Mouse (Mus musculus) spleen, adult 2 months (tissue): ENCODE measurements at regions not wholly inside any gene's neighbourhood (a gene's known extent, or its start where the extent isn't known, plus 50 kb on each side); places are given as distances from the start of the nearest gene placed in this dataset.

ENCODE experiments used
- DNase-seq, 2 experiments: peaks; one replicate each; pipeline versions ENCODE4 v3.0.0 to v3.0.0-alpha.2; 2012 to 2021; ENCODE audit warnings: low spot score in 2 of 2, low read depth in 1 of 2
- H3K27ac ChIP-seq: fragments of 200-500 bp; 2 replicates; pipeline ENCODE4 v1.5.1; 2012; ENCODE audit warnings: low read length, inconsistent platforms; ENCODE audit not compliant: insufficient read depth
- H3K27me3 ChIP-seq: fragments of 200-500 bp; 2 replicates; pipeline ENCODE4 v1.6.1; 2012; ENCODE audit warnings: mild to moderate bottlenecking, moderate library complexity, low read length, inconsistent platforms; ENCODE audit not compliant: control insufficient read depth, insufficient read depth
- H3K36me3 ChIP-seq: fragments of 200-500 bp; 2 replicates; pipeline ENCODE4 v1.6.1; 2012; ENCODE audit warnings: mild to moderate bottlenecking, low read length, inconsistent platforms; ENCODE audit not compliant: control insufficient read depth, insufficient read depth
- H3K4me1 ChIP-seq: fragments of 200-500 bp; 2 replicates; pipeline ENCODE4 v1.6.1; 2011; ENCODE audit warnings: inconsistent platforms; ENCODE audit not compliant: control insufficient read depth, insufficient read depth, insufficient read length
- H3K4me3 ChIP-seq: fragments of 200-500 bp; 2 replicates; pipeline ENCODE4 v1.5.1; 2011; ENCODE audit warnings: mild to moderate bottlenecking, inconsistent platforms; ENCODE audit not compliant: insufficient read depth, insufficient read length; ENCODE audit errors: extremely low read depth
- CTCF ChIP-seq: fragments of 200-500 bp; IDR thresholded peaks from 2 replicates; pipeline ENCODE4 v1.5.1; 2011; ENCODE audit warnings: mild to moderate bottlenecking, inconsistent platforms; ENCODE audit not compliant: insufficient read depth, insufficient read length, insufficient replicate concordance; ENCODE audit errors: extremely low read depth
- POLR2A ChIP-seq: fragments of 200-500 bp; IDR thresholded peaks from 2 replicates; pipeline ENCODE4 v1.6.1; 2011; ENCODE audit warnings: low read depth, low read length, inconsistent platforms
- WGBS: fragments of 180-500 bp; shearing (Covaris S2); methylation state at CpG from one replicate; pipeline ENCODE4 v1.1.7; 2018; 5-methylcytosine and 5-hydroxymethylcytosine counted together

GRCm38 (mm10) chr10:98702470-98703215, 211.6 kb upstream of the Atp2b1 start:
- Histone ChIP-seq H3K27ac (no peak overlapping the region), H3K4me3 (no peak overlapping the region), H3K36me3 (no peaks in the 10 kb centered on the region), H3K27me3 (no peaks in the 10 kb centered on the region), H3K4me1 (no peaks in the 10 kb centered on the region)
- WGBS, result 84% methylated on average over 5 of the region's 5 CpGs
- no peak for DNase-seq
- TF ChIP-seq CTCF, result no peak

- no peaks in the 10 kb centered on the region for H3K36me3 ChIP-seq
- no peaks in the 10 kb centered on the region for H3K4me1 ChIP-seq
- H3K27ac ChIP-seq, result no peak overlapping the region
- H3K27me3 ChIP-seq, result no peaks in the 10 kb centered on the region
- TF ChIP-seq POLR2A (no peak), CTCF (no peak)
- H3K4me3 ChIP-seq, result no peak overlapping the region
- WGBS, result 96% methylated on average over 2 of the region's 2 CpGs
- DNase-seq, result no peak
Observed at GRCm38 (mm10) chr10:98703642-98704293, 210.4 kb upstream of the Atp2b1 start.

GRCm38 (mm10) chr10:98704559-98704958, 209.6 kb upstream of the Atp2b1 start:
- Histone ChIP-seq H3K4me3 (no peak overlapping the region), H3K36me3 (no peaks in the 10 kb centered on the region), H3K27ac (no peak overlapping the region), H3K27me3 (no peaks in the 10 kb centered on the region), H3K4me1 (no peaks in the 10 kb centered on the region)
- no peak for DNase-seq
- WGBS, result 92% methylated on average over 6 of the region's 6 CpGs
- TF ChIP-seq CTCF (no peak), POLR2A (no peak)

- Histone ChIP-seq H3K4me3 (no peak overlapping the region), H3K27ac (no peak overlapping the region), H3K27me3 (no peaks in the 10 kb centered on the region), H3K36me3 (no peaks in the 10 kb centered on the region), H3K4me1 (no peaks in the 10 kb centered on the region)
- DNase-seq, result no peak
- WGBS, result 86% methylated on average over 4 of the region's 4 CpGs
- TF ChIP-seq POLR2A (no peak), CTCF (no peak)
Observed at GRCm38 (mm10) chr10:98717856-98718255, 196.3 kb upstream of the Atp2b1 start.

- no peak for DNase-seq
- H3K27ac ChIP-seq, result no peak overlapping the region
- WGBS, result 77% methylated on average over 4 of the region's 4 CpGs
- no peaks in the 10 kb centered on the region for H3K36me3 ChIP-seq
- TF ChIP-seq CTCF, result no peak
- TF ChIP-seq POLR2A, result no peak
- no peaks in the 10 kb centered on the region for H3K4me1 ChIP-seq
- H3K4me3 ChIP-seq, result no peak overlapping the region
- no peaks in the 10 kb centered on the region for H3K27me3 ChIP-seq
Observed at GRCm38 (mm10) chr10:98718706-98719105, 195.5 kb upstream of the Atp2b1 start.

GRCm38 (mm10) chr10:98720256-98721005, 193.8 kb upstream of the Atp2b1 start:
- Histone ChIP-seq H3K27me3 (no peaks in the 10 kb centered on the region), H3K4me3 (no peak overlapping the region), H3K4me1 (no peaks in the 10 kb centered on the region; the same call in 1 of the 2 replicates), H3K27ac (no peak overlapping the region), H3K36me3 (no peaks in the 10 kb centered on the region)
- WGBS, result 76% methylated on average over 6 of the region's 6 CpGs
- no peak for TF ChIP-seq CTCF
- no peak for TF ChIP-seq POLR2A
- no peak for DNase-seq
